Mouse (Mus musculus) thymus, postnatal 25 days (tissue): ENCODE measurements around the gene Arhgap6.

Experiments
- DNase-seq: peaks from one replicate; pipeline ENCODE4 v3.0.0; 2022

Gene Arhgap6

DNA sequence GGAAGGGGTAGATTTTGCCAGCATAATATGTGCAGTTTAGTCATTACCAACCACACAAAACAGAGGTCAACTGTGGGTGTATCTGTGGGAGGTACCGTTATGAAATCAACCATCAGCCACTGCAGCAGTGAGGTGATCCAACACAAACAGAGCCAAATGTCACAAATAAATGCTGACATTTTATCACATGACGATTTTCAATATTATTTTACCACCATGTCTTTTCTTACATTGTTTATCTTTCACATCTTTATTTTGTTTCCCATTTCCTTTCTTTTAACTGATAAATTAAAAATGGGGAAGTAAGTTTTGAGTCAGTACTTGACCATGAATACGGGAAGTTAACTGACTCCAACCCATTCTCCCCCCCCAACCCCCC, 328.9 kb downstream of the Arhgap6 start:
- DNase-seq: no peak

DNA sequence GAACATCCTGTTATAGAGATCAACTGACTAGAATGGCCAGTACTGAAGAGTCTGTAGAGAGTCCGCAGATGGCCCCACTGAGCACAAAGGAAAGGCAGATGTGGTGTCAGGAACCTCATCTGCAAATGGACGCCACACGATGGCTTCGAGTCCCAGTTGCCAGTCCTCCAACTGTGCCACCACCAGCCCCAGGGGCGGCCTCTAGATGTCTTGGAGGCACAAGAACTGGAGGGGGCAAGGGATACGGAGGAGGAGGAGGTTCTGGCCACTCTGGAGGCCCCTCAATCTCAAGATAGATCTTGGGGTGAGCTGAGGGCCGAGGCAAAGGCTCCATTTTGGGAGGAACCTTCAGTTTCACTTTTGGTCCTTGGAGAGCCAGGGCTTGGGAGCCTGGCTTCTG, 344.9 kb downstream of the Arhgap6 start:
- DNase-seq: no peak

DNA sequence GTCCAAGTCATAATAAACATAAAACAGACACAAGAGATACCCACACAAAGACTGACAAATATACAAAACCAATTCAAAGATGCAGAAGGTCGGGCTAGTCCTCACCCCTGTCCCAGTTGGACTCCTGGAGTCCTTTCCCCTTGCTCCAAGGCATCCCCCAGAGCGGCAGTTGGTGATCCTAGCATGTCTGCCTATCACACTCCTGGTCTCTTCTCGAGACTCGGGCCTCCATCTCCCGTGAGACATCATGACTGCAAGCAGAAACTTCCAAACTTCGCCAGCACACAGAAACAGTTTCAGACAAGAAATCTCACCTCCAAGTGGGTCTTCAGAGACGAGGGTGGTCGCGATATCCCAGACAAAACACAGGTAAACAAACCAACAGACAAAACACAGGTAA, 345.6 kb downstream of the Arhgap6 start:
- no peak for DNase-seq

DNA sequence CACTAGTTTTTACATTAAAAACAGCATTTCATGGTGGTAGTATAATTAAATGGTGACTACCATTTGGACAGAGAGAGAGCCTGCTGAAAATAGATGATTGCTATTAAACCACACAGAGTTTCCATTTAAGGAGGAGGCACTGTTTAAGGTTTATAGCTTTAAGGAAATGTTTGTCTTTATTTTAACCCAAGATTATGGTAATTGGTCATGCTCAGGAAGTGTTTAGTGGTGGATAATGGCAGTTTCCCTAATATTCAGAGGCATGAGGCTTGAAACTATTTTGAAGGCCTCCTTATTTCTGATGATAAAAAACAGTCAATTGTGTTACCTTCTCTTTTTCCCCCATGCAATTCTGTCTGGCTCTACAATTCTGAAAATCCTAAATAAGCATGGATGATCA, 358.9 kb downstream of the Arhgap6 start:
- no peak for DNase-seq

DNA sequence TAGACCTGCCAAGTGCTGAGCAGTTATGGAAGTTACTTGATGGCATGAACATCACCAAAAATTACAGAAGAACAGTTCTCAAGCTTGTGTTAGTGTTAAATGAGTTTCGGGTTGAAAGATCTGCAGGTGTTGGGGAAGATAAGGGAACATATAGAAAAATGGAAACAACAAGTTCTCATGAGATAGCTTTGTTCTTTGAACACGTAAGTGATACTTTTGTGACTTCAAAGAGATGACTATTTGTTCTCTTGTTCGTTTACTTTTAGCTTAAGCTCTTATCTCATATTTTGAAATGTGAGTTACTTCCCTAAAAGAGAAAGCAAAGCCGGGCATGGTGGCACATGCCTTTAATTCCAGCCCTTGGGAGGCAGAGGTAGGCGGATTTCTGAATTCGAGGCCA, 363.5 kb downstream of the Arhgap6 start:
- no peak for DNase-seq

DNA sequence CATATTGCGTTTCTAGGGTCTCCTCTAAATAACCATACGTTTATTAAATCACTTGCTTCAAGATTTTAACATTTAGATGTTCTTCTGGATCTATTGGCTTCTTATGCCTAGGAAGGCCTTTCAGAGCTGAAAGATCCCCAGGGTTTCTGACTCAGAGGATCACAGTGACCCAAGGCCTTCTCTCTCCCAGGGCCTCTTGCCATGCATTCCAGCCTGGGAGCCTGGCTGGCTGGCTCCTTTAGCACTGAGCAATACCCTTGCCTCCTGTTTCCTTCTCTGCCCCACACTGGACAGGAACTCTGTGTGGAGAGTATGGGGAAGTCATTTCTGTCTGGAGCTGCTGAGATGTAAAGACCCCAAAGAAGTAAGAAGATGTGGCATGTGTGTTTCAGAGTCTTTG, 376.1 kb downstream of the Arhgap6 start:
- no peak for DNase-seq

DNA sequence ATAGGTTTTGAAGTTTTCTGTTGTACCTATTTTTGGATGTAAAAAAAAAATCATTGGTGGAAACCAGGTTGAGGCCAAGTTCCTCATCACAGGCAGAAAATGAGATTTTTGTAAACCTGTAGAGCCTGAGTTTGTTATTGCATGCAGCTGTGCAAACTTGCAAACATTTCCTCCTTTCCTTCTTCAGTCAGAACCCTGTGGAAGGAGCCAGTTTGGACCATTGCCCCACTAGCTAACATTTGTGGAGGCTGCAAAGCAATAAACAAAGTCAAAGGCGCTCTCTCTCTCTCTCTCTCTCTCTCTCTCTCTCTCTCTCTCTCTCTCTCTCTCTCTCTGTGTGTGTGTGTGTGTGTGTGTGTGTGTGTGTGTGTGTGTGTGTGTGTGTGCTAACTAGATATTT, 378.9 kb downstream of the Arhgap6 start:
- DNase-seq: no peak

DNA sequence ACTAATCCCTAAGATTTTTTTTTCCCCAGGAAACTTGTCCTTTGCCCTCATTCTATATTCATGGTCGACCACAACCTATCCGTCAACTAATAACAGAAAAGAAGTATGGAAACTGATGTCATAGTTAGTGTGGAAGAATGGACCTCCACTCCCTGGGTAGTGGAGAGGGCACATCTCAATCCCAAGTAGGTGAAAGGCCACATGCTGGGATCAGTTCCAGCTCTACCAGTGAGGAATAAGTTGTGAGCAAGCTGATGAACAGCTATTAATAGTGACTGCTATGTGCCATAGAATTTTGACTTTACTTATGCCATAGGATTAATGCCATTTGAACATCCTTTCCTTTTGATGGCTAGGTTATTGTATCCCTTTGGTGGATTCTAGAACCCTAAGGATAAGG, 383.7 kb downstream of the Arhgap6 start:
- no peak for DNase-seq

DNA sequence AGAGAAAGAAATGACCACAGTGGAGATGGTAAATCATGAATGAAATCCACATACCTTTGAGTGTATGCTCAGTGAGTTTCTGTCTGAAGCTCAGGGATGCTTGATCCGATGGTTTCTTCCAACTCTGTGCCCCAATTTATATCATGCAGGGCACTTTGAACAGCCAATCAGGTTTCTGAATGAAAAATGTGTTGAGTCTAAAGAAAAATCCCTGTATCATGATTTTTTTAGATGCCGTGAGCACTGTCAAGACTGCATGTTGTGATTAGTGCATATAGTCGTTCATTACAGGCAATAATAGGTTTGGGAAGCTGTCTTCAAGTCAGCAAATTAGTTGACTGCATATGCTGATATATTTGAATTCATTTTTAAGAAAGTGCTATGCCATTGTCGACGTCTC, 392.2 kb downstream of the Arhgap6 start, which contains the start of gene Amelx:
TSS of gene Amelx (minus strand) at position 101 of the 400 bp plus-strand sequence.
- no peak for DNase-seq

DNA sequence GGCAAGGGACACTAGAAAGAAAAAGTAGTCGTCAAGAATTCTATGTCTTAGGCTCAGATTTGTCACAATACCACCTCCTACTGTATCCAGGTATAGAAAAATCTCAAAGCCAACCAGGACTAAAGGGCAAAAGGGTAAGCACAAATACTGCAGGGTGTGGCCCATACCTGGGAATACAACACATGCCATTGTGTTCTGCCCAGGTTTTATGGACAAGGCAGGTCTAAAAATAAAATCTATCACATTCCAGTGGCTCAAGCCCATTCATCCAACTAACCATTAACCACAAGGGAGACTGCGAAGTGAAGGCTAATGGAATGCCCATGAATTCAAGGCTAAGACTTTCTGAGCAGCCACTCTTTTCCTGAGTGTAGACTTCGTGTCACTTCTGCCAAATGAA, 415.1 kb downstream of the Arhgap6 start:
- DNase-seq: no peak

DNA sequence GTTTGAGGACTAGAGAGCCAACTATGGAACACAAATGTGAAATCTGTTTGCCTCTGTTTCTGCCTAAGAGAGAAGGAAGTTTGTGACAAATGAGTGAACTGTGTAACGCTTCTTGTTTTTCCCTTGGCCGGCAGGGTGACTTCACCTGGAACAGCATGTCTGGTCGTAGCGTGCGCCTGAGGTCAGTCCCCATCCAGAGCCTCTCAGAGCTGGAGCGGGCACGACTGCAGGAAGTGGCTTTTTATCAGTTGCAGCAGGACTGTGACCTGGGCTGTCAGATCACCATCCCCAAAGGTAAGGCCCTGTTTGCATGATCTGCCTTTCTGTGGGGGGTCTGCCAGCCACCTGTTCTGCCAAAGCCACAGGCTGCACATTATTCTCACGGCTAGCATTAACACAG, 425.2 kb downstream of the Arhgap6 start:
- DNase-seq: no peak

DNA sequence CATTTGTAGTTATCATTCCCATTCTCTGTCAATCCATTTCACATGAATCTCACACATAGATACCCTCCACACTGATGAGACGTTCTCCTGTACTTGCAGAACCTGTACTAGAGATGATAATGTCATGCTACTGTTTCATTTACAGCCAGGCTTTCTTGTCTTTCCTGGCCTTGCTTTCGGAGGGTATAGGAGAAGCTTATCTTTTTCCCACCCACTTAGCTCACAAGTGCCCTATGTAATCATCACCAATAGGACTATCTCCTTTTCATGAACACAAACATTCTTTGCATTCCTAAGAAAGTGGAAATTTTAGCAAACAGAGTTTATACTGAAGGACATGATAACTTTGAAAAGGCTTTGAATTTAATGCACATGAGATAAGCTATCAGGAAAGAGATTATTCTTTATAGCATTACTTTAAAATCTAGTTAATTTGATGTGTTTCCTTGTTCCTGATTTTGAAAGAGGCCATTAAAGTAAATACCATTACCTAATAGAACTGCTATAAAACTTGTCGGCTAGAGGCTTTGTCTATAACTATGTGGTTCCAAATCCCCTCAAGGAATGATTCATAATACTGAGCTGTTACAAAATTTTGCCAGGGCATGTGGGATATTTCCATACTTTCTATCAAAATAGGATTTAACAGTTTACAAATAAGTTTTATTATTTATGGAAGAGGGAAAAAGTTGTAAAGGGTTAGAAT, 427.6 kb downstream of the Arhgap6 start:
- DNase-seq: no peak

DNA sequence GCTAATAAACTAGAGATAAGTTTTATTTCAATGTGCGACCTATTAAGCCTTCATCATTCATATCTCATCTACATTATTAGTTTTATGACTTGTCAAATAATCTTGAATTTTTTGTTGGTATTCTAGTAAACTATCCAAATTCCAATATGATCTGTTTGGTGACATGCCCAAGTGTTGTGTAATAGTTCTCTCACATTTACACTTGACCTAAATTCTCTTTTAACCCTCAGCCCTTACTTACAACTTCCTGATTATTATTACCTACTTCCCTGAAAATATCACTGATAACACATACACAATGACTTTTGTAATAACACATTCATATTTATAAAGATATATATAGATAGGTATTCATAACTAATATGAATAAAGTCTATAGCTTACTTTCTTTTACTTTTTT, 461.0 kb downstream of the Arhgap6 start:
- no peak for DNase-seq

DNA sequence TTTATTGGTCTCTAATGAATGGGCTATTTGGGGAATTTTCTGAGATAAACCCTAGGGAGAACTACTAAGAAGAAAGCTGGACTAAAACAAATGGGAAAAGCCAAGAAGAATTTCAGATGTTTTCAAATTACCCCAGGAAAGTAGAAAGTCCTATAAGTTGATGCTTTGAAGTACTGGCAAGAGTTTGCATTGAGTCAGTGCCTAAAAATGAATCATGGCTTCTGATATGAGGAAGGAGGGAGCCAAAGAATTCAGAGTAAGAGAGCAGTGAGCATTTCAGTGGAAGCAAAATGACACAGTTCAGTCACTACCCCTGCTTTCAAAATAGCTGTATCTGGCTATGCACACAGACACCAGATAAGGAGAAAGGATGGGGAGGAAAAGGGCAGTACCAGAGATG, 461.8 kb downstream of the Arhgap6 start:
- no peak for DNase-seq

DNA sequence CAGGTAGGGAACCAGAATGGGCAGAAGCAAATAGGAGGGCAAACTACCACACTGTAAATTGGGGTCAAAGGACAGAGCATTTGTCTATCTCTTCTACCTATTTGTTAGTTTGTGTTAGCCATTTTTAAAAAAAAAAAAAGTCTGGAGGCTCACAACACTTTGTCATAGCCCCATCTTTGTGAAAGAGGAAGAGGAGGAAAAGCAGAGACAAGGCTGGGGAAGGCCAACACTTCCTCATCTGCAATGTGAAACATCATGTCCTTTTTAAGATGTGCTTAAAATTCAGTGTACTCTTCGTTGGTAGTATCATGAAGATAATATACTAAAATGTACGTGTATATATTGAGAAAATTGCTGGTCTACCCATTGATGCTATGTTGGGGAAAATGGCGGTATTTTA, 466.1 kb downstream of the Arhgap6 start:
- no peak for DNase-seq

DNA sequence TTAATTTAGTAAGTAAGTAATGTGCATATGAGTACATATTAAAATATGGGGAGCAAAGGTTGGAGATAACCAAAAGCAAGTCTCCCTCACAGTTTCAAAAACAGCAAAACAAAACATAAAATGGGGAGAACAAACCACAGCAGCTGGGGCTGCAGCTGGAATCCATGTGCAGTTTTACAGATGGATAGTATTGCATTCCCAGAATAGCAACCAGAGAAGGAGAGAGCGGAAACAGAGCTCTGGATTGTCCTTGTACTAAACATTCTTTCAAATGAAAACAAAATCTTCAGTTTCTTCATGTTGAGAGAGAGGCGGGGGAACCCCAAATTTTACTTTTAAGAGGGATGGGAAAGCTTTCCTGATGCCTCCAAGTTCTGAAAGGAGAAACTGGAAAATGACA, 467.3 kb downstream of the Arhgap6 start:
- no peak for DNase-seq

DNA sequence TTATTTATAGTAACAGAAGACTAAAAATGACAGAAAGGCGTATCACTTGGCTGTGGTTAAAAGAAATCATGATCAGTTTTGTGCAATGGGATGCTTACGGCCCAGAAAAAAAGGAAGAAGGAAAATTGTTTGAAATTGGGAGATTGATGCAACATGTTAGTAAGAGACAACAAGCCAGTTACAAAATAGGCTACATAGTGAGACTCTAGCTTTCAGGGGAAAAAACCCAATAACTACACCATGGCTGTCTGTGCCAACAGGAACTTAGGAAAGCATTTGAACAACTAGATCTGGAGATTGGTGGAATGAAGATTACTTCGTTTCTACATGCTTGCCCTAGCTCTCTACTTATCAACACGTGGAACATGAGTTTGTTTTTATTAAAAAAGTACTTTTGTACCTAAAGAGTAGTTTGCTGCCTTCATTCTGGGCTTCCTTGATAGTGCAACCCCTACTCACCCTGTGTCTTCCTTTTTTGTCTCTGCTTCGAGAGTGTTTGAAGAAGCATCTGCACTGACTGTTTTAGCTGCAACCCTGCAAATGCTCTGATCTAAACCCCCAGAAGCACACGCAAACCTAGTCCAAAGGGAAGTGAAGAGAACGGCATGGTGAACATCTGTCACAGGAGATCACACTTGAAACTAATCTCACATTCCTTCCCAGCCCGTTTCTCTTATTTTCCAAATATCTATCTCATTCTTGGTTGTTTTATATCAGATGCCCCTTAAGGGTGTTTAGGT, 468.7 kb downstream of the Arhgap6 start:
- DNase-seq: no peak

DNA sequence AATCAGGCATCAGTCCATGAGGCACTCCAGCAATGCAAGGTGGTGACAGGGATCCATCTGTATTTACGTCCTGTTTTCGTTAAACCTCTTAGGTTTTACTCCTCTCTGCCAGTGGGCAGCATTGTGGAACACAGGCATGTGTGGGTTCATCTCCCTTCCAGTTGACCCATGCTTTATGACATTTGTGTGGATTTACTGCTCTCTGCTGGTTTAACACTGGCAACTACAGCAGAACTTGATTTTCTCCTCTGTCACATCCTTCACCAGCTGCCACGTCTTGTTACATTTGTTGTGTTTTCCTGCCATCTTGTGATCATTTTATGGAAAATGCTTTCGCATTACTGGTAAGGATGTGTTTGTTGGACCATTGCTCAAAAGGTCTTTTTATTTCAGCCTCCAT, 504.7 kb downstream of the Arhgap6 start:
- no peak for DNase-seq

DNA sequence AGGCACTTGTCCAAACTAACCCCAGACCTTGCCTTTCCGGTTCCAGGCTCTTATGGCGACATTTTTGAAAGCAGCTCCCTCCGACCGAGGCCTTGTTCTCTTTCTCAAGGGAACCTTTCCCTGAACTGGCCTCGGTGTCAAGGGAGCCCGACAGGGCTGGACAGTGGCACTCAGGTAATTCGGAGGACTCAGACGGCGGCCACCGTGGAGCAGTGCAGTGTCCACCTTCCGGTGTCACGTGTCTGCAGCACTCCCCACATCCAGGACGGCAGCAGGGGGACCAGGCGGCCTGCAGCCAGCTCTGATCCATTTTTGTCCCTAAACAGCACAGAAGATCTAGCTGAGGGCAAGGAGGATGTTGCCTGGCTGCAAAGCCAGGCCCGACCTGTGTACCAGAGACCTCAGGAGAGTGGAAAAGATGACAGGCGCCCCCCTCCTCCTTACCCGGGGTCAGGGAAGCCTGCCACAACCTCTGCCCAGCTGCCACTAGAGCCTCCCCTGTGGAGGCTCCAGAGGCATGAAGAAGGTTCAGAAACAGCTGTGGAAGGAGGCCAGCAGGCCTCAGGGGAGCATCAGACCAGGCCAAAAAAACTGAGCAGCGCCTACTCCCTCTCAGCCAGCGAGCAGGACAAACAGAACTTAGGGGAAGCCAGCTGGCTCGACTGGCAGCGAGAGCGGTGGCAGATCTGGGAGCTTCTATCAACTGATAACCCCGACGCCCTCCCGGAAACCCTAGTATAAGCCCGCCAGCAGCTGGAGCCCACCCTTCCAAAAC, 507.6 kb downstream of the Arhgap6 start:
- no peak for DNase-seq

DNA sequence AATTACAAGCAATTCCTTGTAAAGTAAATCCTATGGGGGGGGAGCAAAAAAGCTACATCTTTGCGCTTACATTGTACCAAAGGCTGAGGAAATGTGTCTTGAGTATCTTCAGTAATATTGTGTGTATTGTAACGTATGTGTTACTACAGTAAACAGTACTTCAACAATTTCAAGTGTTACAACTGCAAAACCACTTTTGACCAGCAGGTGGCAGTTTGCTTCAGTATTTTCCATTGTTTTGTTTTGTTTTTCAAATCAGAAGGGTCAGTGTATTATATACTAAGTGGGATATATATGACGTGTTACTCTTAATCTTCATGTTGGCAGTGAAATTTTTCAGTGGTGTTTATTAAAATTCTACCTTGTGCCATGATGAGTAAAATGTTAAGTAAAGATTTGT, 509.0 kb downstream of the Arhgap6 start:
- DNase-seq: peak; percentile 35

DNA sequence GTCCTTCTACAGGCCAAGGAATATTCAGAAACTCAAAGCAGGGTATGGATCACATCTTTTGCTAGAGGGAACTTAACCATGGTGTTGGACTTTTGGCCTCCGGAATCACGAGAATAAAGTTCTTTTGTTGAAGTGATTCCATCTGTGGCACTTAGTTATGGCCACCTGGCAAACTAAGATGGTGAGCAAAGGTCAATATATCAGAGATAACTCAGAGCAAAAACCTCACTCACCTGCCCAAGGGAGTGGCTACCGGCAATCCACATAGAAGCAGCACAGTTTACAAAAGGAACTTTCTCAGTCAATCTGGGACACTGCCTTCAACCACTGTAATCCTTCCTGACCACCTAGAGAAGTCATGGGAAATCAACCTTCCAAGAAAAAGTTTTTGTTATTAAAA, 513.7 kb downstream of the Arhgap6 start:
- DNase-seq: no peak

DNA sequence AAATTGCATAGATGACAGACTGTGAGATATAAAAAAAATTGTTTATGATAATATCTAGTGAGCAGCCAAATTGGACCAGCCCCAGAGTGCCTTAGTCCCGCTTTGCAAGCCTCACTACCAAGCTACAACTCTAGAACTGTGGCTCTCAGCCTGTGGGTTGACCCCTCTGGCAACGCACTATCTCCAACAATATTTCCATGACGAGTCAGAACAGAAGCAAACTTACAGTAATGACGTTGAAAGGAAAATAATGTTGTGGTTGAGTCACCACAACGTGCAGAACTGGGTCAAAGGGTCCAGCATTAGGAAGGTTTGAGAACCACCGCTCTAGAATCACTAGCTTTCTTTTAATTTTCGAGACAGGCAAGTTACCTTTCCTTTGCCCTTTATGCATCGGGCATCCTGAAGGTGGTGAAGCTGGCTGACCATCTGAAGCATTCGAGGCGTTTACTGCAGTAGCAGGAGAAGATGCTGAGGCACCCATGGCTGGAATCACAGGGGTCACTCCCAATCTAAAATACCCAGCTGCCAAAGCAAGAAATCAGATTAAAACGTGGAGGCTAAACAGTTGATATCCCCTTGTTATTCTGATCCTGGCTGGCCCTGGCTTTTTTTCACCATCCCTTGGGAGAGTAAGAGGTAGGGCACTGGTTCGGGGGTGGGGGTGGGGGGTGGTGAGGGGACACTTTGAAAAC, 524.3 kb downstream of the Arhgap6 start:
- no peak for DNase-seq

DNA sequence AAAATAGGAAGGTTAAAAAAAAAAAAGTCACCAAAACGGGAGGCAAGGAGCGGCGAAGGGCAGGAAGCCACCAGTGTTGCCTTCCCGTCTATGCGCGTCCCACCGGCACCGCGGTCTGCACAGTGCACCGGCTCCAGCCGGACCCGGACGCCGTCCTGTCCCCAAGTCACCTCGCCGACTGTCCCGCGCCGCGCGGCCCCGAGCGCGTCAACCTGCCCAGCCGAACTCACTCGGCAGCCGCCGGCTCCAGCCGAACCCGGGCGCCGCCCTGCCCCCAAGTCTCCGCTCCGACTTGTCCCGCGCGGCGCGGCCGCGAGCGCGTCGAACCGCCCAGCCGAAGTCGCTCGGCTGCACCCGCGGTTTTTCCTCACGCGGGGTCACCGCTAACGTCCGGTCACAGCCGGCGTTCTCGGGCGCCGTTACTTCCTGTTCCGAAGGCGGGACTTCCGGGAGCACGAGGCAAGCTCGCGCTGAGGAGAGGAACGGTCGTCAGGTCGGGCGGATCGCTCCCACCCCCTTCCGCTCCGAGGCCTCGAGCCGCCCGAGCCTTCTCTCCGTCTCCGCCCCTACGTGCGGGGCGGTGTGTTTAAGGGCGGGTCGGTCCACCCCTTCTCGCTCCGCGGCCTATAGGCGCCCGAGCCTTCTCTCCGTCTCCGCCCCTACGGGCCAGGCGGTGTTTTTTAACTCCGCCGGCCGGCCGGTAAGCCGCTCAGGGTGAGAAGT, 525.2 kb downstream of the Arhgap6 start, which contains the start of gene Hccs:
TSS of gene Hccs (minus strand) at position 428 of the 723 bp plus-strand sequence.
- peak; percentile 86 for DNase-seq
